Mouse (Mus musculus): ENCODE data around the gene Zfp950.
A peak's percentile ranks its signal among the peaks of the same experiment; 100 is the strongest.

DNA sequence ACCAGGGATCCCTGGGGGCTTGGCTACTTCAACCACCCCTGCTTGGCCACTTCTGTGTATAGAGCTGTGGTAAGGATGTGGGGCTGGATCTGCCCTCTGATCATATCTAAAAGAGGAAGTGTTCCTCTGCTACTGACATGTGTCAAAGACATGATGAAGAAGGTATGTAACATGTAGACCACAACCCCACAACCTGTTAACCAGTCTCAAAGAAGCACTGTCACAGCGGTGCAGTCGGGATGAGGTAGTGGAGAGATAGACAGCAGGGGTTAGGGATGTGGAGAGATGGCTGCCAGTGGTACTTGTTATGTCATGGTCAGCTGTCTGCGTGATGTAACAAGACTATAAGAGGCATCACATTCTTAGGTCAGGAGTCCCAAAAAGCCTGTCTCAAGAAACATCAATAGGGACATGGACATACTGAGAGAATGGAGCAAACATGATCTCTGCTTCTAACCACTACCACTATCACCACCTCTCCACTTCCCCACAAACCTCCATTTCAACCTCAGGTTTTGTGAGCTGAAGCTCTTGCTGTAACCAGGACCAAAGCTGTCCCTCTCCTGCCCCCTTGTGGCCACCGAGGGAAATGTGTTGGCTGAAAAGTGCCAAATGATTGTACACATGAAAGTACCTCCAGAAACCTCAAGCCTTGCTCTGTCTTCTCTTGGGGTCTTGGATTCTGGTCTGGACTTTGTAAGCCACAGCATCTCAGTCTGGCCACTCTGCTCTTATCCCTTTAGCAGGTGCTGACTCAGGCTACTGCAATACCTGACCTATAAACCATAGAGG lies 56.3 kb downstream of the Zfp950 start:
- TF ChIP-seq CTCF (IDR thresholded peaks at IDR 0.05) = peak; percentile 99
- no peak for TF ChIP-seq EP300 (IDR thresholded peaks at IDR 0.05)
